Mouse (Mus musculus): Measurements from ENCODE around the gene Myo3b.
"Not testable (repeated sequence)": the region's sequence is repeated elsewhere in the genome, so short reads cannot be mapped to it uniquely, and the experiment has no call there.

The Myo3b gene

DNA sequence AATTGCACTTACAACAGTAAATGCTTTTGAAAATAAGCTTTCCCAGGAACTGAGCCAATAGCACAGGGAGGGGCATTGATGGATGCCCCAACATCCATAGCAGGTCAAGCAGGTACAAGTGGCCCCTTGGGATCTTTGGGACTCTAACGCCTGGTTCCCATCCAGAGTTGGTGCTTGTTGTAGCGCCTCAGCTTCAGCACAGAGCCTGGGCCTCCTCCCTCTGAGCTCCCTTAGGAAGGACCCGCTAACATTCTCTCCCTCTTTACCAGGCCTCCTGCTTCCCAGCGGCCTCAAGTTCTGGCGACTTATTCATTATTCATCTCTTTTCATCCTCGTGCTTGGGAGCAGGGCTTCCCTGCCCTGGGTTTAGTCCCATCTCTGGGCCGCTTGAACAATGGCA is at the start of gene Myo3b:
TSS of gene Myo3b (plus strand) at position 375 of the 400 bp plus-strand sequence.
- in situ Hi-C loops (cut with MboI, MseI), result no loop called here

DNA sequence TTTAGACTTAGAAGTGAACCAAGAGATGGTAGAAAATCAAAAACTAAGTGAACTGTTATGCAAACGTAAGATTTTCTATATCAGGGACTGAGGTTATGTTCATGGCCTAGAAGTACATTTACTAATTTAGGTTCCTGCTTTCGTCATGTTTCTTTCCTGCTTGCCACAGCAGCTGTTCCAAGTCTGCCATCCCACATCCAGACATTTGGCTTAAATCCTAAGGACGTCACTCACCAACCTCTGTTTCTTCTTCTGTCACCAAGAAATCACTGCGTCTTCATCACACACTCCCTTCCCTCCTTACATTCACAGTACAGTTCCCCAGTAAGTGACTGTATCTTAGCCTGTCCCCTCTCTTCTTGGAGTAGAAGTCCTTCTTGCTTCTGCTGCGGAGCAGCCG is 49.7 kb upstream of the Myo3b start:
- in situ Hi-C loops (cut with MboI, MseI), result no loop called here

DNA sequence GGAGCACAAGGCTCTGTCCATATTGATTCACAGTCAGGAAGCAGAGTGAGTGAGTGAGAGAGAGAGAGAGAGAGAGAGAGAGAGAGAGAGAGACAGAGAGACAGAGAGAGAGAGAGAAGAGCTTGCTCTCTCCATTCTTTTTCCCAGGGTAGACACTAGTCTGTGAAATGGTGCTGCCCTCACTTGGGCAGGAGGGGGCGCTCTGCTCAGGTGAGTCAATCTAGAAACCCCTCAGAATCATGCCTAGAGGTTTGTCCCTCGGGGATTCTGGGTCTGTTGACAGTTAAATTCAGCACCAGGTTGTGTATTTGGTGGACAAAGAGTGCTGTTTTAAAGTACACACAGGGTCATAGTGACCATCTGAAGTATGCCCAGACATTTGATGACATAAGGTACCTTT is 48.3 kb upstream of the Myo3b start:
- in situ Hi-C loops (cut with MboI, MseI), result no loop called here

DNA sequence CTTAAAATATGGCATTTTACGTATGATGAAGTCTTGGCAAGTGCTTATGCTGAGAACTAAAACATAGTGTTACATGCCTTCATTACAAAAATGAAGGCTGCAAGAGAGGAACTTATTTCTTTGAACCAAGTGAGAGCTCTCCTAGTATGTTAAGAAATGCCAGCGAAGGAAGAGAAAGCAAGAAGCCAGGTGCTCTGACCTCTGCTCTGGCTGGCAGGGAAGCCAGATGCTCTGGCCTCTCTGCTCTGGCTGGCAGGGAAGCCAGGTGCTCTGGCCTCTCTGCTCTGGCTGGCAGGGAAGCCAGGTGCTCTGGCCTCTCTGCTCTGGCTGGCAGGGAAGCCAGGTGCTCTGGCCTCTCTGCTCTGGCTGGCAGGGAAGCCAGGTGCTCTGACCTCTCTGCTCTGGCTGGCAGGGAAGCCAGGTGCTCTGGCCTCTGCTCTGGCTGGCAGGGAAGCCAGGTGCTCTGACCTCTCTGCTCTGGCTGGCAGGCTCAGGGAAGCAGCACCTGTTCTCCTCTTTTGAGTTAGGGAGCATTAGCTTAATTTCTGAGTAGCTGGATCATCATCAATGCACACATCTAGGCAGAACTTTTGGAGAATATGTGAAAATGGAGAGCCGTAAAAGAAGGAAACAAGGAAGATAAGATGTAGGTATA is 44.7 kb upstream of the Myo3b start:
- in situ Hi-C loops (cut with MboI, MseI), result not testable (repeated sequence)

DNA sequence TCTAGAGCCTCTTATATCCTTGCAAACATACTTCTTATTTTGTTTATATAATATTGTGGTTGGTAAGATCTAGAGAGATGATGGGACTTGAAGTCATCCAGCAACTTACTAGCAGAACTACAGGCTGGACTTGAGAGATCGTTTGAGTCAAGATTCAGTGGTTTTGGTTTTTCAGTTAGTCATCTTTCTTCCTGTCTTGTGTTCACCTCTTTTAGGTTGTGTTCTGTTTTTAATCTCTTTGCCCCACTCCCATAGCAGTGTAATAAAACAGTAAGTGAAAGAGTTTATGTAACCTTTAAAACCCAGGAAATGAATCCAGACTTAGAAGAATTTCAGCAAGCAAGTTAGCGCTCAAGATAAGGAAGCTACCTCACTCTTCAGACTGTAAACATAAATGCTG is 44.1 kb upstream of the Myo3b start:
- in situ Hi-C loops (cut with MboI, MseI), result no loop called here

DNA sequence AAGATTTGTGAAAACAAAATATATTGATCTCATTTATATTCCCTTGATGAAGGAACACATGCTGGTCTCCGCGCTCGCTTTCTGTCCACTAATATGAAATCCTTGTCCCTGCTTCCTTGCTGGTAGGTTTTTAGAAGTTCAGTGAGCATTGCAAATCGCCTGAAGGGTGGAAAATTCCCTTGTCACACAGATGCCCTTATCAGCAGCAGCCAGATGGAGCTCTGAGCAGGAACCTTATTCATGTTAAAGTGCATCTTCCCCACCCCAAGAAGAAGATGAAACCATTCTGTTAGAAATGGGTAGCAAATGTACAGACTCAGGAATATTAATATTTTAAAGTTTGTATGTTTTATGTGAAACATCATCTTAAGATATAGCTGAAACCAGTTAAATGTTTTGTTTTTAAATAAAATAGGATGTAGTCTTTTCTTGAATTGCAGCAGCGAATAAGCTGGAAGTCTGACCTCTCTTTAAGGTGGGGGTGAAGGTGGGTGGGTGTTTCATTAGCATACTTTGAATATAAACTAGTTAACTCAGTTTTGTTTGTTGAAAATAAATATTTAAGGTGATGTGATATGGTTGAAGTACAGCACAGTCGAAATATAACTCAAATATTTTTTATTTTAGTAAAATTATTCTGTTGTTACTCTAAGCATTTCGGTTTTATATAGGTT is 39.7 kb upstream of the Myo3b start:
- in situ Hi-C loops (cut with MboI, MseI), result no loop called here

DNA sequence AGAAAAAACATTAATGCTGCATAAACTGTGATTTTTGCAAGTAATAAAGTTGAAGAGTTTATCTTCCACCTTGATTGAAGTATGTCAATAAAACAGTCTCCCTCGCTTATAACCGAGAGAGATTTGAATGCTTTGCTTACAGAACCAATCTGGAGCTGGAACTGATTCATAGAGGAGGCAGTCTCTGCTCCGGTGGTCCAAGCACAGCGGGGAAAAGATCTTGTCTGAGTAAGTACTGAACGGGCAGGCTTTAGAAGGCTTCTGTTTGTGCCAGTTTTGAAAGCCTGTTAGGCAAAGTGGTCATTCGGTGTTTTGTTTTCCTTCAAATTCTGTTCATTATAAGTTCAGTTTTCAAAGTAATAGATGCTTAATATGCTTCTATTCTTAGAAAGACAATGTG is 38.6 kb upstream of the Myo3b start:
- in situ Hi-C loops (cut with MboI, MseI), result no loop called here

DNA sequence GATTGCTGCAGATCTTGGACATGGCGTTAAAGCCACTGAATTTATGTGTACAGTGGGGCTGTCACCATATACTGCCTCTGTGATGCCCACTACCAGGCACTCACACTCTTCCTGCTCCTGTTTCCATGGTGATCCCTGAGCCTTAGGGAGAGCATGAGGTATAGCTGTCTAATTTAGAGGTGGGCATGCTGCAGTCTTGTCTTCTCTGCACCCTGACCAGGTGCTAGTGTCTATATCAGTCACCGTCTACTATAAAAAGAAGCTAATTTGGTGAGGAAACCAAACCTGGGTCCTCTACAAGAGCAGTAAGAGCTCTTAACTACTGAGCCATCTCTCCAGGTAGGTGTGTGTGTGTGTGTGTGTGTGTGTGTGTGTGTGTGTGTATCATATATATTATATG is 32.4 kb upstream of the Myo3b start:
- in situ Hi-C loops (cut with MboI, MseI), result no loop called here

DNA sequence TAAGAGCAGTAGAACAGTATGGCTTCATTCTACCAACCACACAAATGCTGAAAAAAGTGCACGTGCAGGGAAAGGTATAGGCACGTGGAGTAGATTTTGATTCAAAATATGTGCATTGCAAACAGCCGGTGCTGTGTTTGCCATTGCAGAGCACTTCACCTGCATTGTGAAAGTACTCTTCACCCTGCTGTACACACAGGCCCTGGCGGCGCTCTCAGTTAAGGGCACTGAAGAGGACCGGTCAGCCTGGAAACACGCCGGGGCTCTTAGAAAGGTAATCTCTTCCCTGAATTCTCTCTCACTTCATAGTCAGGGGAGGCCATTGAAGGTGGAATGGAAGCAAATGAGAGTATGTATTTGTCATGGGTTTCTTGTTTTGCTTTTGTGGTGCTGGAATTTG is 26.0 kb upstream of the Myo3b start:
- in situ Hi-C loops (cut with MboI, MseI), result no loop called here

DNA sequence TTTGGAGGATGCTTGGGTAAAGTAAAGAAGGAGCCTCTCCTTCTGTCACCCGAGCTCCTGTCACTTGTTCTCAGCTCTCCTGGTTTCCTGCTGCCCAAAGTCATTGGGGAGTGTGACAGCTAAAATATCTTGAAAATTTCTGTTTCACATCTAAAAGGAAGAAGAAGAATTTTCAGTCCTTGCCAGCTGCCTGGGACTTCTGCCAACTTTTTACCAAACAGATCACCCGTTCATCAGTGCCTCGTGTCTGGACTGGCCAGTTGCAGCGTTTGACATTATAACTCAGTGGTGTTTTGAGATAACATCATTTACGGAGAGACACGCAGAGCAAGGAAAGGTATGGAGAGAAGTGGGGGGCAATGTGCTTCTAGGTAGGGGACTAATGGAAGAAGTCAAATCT is 20.7 kb upstream of the Myo3b start:
- in situ Hi-C loops (cut with MboI, MseI), result no loop called here

DNA sequence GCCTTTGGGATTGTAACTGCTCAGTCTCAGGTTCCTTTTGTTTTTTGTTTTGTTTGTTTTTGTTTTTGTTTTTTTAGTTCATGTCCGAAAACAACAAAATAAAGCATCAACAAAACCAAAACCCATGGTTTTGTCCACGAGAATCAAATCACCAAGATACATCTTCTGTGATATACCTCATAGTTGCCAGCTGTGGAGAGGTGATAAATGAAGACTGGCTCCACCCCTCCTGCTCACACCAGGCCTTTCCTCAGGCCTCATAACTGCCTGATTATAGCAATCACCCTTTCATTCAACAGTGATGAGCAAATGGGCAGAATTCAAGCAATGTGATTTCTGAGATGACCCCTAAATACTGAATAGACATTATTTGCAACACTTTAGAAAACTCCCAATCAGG is 14.5 kb upstream of the Myo3b start:
- in situ Hi-C loops (cut with MboI, MseI), result no loop called here

DNA sequence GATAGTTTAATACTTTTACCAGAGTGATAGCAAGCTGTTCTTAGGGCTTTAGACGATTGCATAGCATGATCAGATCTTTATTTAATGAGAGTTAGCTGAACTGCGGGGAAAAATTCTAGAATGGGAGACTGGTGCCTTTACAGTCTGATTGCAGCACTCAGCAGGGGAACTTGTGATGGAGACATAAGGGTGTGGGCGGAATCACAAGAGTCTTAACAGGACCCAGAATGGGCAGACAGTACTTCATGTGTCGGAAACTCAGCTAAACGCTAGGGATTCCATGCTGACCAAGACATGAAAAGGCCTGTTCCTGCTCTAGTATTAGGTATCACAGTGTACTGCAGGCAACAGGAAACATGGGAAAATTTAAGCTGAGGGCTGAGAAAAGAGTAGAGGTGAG is 13.2 kb upstream of the Myo3b start:
- in situ Hi-C loops (cut with MboI, MseI), result no loop called here

DNA sequence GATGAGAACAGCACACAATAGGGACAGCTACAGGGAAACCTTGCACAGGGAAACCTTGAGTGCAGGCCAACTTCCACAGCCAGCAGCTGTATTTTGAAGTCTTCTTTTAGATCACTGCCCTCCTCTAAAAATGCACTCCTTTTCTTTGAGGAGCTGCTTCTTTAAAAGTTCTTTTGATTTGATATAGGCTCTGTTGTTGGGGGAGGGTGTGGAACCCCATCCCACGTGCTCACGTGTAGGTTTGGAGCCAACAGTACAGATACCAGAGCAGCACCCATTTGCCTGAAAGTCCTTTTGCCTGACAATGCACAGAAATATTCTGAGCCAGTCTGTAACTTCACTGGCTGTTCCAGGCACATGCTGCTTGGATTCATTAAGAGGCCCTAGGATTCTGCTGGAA is 7.5 kb upstream of the Myo3b start:
- in situ Hi-C loops (cut with MboI, MseI), result no loop called here

DNA sequence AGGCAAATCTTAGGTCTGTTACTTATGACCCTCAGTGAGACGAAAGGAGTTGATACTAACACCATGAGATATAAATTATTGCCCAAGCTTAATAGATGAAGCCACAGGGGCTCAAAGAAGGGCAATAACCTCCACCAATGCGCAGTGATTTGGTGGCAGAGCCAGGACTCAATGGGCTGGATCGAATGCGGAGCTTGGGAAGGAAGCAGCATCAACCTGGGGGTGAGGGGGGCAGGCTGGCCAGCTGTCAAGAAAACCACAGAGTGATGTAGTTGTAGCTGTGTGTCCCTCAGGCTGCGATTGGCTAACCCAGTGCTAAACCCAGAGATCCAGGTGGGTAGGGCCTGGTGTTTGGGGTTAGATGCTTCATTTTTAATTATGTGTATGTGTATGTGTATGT is 4.0 kb upstream of the Myo3b start:
- in situ Hi-C loops (cut with MboI, MseI), result no loop called here

DNA sequence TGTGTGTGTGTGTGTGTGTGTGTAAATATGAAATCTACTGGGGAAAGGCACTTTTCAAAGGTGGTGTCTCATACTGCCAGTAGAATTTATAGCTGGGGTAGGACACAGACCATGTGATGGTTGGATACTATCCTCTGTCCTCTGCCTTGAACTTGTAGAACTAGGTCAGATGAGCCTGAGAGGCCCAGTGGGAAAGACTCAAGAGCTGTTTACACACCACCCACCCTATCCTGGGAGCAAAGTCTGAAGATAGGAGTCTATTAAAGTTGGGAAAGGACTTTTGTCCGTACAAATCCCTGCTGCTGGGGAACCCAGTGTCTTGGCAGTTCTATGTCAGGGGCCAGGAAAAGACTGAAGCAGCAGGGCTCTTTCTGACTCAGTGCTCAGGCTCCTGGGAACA is 3.6 kb upstream of the Myo3b start:
- in situ Hi-C loops (cut with MboI, MseI), result no loop called here

DNA sequence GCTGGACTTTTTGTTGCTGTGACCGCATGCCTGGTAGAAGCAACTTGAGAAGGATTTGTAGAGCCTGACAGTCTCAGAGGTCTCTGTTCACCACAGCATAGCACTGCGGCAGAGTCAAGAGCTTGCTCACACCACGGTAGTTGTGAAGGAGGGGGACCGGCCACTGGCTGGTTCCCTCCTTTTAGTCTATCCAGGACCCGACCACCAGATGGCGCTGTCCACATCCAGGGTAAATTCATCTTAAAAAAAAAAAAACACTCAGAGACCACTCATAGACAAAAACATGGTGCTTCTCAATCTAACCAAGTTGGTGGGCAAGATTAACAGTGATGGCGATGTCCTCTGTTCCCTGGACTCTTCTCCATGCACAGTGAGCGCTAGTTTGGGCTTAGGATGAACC is 1.7 kb upstream of the Myo3b start:
- in situ Hi-C loops (cut with MboI, MseI), result no loop called here

DNA sequence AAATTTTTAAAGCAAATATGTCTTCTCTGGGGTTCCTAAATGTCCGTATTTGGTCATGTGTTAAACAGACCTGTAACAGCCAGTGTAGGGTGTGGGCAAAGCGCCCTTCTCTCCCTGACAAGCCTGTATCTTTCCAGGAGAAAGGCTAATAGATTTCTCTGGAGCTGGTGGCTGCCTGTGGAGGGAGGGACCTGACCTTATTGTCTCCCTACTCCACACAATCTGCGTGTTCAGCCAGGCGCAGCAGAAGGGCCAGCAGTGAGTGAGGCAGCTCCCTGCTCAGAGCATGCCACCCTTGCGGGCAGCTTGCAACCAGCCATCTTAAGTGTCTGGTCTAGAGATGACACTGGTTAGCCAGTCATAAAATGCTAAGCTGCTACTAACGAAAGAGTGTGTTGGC is 5.5 kb downstream of the Myo3b start:
- in situ Hi-C loops (cut with MboI, MseI), result no loop called here

DNA sequence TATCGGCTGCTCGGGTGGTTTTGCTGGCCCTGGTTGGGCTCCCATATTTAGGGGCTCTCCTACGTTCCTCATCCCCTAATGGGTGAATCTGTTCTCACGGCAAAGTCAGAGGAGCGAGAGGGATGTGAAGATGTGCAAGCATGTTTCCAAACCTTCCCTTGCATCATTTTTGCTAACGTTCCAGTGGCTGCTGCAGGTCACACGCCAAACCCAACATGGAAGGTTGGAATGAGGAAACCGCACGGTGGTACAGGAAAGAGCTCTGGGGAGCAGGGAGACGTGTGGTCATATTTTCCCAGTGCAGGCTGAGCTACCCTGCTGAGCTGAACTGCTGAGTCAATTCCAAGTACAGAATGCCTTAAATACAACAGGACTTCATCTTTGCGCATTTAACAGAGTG is 8.9 kb downstream of the Myo3b start:
- in situ Hi-C loops (cut with MboI, MseI), result no loop called here

DNA sequence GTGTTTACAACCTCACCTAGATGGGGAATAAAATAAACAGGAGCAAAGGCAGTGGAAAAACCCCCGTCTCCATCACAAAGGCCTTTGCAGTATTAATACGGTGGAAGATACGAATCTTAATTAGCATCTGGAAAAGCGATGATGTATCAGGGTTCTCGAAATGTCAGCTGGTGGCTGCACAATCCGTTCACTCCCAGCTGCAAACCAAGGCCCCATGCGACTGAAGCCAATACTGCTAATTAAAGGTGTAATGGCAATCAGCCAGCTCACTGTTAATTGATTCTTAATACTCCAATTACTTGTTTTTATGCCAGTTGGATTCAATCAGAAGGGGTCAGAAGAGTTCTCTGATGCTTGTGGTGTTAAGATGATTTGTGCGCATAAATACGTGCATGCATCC is 14.9 kb downstream of the Myo3b start:
- in situ Hi-C loops (cut with MboI, MseI), result no loop called here

DNA sequence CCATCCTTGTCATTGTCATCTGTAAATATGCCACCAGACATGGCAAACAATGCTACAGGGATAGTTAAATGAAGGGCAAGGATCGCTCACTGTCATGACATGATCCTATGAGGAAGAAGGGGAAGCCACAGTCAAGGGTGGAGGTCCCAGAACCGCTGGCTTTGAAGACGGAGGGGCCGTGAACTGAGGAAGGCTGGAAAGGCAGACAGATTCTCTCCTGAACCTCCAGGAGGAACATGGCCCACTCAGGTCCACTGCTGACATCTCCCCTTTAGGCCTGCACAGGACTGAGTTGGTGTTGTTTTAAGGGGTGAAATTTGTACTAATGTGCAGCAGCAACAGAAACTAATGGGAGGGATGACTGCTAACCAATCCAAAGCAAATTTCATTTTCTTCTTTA is 19.3 kb downstream of the Myo3b start:
- in situ Hi-C loops (cut with MboI, MseI), result no loop called here

DNA sequence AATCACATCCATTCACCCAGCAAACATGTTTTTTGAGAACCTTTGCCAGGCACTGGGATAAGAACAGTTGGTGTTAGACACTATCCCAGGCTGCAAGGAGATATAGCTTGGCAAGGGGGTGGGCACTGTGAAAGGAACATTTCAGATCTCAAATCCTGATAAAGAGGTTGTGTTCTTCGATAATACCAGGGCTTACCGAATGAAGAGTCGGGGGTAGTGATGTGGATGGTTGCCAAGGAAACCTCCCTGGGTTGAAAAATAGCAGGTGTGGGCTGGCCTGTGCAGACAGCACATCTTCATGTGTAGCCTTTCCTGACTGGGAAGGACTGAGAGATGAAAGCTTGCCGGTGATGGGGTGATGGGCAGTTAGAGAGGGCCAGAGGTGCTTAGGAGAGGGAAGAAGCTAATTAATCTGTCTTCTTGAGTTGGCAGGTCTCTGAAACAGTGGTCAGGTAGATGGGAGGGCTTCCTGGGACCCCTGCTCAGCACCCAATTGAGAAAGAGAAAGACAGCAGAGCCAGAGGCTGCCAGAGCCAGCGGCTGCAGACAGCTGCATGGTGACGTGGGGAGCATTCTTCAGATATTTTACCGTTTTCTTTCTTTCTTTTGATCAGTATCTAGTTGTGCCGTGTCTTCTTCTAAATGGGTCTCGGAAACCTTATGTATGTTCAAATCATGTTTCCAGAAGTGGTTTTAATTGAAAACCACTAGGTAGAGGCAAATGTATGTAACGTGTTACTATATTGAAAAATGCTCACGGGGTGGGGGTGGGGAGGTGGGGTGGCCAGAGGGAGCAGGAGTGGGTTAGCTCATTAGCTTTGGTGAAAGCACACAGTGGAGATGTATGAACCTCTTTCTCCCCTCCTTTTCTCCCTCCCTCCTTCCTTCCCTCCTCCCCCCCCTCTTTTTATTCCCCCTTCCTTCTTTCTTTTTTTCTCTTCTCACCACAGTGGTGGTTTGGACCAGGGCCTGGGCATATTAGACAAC is 21.7 kb downstream of the Myo3b start:
- in situ Hi-C loops (cut with MboI, MseI), result no loop called here

DNA sequence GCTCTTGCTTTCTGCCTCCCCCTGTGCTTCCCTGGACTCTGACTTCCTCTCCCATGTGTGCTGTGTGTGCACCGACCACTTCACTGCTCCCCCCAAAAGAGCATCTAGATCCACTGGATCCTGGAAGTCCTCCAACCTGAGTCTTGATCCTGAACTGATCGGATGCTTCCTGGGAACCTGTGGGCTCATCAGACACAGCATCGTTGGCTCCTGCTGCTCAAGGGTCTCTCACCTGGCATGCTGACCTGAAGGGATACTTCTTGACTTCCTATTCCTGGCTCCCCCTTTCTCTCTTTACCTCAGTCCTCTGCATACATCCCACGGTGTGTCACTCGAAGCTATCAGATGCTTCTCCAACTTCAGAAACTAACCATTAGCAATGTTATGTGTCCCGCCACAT is 26.2 kb downstream of the Myo3b start:
- in situ Hi-C loops (cut with MboI, MseI), result no loop called here
